Mouse (Mus musculus) layer of hippocampus, adult 2 months (tissue): ENCODE measurements around the gene Dop1b. TPM values are rescaled to one million over a fixed set of nuclear protein-coding genes. Genes with fewer than 3 reads are reported as not detected.
"Not testable (repeated sequence)": the region's sequence is repeated elsewhere in the genome, so short reads cannot be mapped to it uniquely, and the experiment has no call there.

ENCODE experiments used
- DNase-seq, 2 experiments: peaks; one replicate each; pipeline ENCODE4 v3.0.0; 2022; ENCODE audit warnings: low spot score in 2 of 2
- H3K27ac ChIP-seq: fragments of 200-600 bp; 2 replicates; pipeline ENCODE4 v1.8.1; 2022
- H3K4me3 ChIP-seq: fragments of 200-600 bp; 2 replicates; pipeline ENCODE4 v1.8.1; 2022; ENCODE audit warnings: mild to moderate bottlenecking
- CTCF ChIP-seq: fragments of 200-600 bp; conservative IDR thresholded peaks from 2 replicates; pipeline ENCODE4 v1.8.1; 2022; ENCODE audit warnings: antibody characterized with exemption, mild to moderate bottlenecking, moderate library complexity
- total RNA-seq, 2 experiments: library from RNA; stranded (reverse); gene quantifications; 2 replicates each; pipeline ENCODE4 v1.2.3; 2021

Gene Dop1b
- total RNA-seq, 2 experiments from 2014 or later, result 98.8 to 108 TPM

- not testable (repeated sequence) for H3K4me3 ChIP-seq, H3K27ac ChIP-seq, DNase-seq
- TF ChIP-seq CTCF, result peak; percentile 59
Observed at GRCm38 (mm10) chr16:93685783-93686182, 25.9 kb upstream of the Dop1b start.

DNA sequence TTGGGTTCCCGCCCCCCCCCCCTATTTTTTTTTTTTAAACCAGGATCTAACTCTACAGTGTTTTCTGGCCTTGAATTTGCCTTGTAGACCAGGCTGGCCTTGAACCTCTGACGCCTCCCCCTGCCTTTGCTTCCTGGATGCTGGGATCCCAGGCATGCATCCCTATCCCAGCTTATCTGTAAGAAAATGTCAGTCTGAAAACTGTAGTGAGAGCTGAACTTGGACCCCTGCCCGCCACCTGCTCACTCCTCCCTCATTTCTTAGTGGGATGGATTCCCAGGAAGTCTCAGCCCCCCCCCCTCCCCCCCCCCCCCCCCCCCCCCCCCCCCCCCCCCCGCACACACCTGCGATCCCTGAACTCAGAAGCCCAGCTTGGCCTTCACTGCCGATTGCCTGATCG is 25.3 kb upstream of the Dop1b start:
- DNase-seq, result no peak
- H3K4me3 ChIP-seq, result no peak overlapping the region
- H3K27ac ChIP-seq, result no peak overlapping the region
- no peak for TF ChIP-seq CTCF

DNA sequence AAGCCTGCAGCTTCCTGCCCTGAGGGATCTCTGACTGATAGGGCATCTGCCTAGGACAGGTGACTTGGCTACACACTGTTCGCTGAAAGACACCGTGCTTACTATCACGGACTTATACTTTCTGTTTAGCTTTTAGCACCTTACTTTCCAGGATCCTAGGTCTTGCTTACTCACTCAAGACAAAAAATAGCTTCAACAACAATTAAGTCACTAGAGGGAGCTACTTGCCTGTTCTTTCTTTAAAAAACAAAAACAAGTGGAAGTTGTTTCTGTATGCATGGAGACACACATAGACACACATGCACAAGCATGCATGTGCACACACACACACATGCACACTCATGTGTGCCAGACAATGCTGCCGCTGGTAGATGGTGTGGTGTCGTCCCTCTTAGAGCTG is 24.8 kb upstream of the Dop1b start:
- TF ChIP-seq CTCF, result peak; percentile 77
- Histone ChIP-seq H3K27ac (no peak overlapping the region), H3K4me3 (no peak overlapping the region)
- DNase-seq, result no peak

DNA sequence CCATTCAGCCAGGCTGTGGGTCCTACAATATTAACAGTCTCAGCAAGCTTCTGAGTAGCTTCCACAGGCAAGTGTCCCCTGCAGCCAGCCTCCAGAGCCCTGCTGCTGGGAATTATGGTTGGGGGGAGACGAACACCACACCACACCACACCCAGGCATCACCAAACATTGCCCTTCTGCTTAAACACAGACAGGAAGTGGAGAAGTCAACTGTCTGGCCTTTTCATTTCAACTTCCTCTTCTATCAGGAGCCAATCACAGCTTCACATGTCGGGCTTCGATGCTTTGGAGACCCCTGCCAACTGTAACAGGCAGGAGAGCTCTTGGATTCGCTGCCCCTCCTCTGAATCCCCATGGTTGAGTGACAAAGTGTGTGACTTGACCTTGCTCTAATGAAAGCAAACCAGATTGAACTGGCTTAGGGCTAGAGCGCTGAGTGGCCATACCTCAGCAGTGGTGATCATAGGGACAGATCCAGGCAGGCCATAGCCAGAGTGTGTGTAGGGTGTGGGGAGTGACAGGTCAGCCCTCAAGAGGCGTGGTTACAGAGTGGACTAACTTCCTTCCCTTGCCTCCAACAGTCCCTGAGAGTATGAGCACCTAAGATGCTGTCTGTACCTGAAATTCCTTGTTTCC is 20.4 kb upstream of the Dop1b start:
- TF ChIP-seq CTCF, result no peak
- H3K27ac ChIP-seq, result no peak overlapping the region
- no peak for DNase-seq
- no peak overlapping the region for H3K4me3 ChIP-seq

GRCm38 (mm10) chr16:93692744-93693143 is 19.0 kb upstream of the Dop1b start:
- Histone ChIP-seq H3K27ac (no peak overlapping the region), H3K4me3 (no peak overlapping the region)
- no peak for TF ChIP-seq CTCF
- DNase-seq, result no peak

- H3K27ac ChIP-seq, result no peak overlapping the region
- no peak for TF ChIP-seq CTCF
- no peak overlapping the region for H3K4me3 ChIP-seq
- no peak for DNase-seq
Observed at GRCm38 (mm10) chr16:93707116-93707515, 4.6 kb upstream of the Dop1b start.

DNA sequence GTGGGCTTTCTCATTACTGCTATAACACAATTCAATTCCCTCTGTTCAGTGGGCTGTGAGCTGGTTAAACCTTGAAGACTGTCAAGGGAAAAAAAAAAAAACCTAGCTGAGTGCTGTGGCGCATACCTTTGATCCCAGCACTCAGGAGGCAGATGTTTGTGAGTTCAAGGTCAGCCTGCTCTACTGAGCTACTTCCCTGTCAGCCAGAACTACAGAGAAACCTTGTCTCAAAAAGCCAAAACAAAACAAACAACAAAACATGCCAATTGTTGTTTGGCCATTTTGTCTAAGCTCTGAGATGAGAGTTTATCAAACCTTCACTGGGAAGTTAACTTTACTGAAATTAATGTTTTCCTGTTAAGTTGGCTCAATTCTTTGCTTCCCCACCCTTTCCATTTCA is 2.5 kb upstream of the Dop1b start:
- TF ChIP-seq CTCF, result no peak
- Histone ChIP-seq H3K4me3 (no peak overlapping the region), H3K27ac (no peak overlapping the region)
- no peak for DNase-seq

GRCm38 (mm10) chr16:93710924-93711323 is 780 bp upstream of the Dop1b start:
- peak; percentile 86 for TF ChIP-seq CTCF
- Histone ChIP-seq H3K27ac (peak overlapping the region; percentile 89), H3K4me3 (peak overlapping the region; percentile 99)
- DNase-seq, result peak; percentile 80

DNA sequence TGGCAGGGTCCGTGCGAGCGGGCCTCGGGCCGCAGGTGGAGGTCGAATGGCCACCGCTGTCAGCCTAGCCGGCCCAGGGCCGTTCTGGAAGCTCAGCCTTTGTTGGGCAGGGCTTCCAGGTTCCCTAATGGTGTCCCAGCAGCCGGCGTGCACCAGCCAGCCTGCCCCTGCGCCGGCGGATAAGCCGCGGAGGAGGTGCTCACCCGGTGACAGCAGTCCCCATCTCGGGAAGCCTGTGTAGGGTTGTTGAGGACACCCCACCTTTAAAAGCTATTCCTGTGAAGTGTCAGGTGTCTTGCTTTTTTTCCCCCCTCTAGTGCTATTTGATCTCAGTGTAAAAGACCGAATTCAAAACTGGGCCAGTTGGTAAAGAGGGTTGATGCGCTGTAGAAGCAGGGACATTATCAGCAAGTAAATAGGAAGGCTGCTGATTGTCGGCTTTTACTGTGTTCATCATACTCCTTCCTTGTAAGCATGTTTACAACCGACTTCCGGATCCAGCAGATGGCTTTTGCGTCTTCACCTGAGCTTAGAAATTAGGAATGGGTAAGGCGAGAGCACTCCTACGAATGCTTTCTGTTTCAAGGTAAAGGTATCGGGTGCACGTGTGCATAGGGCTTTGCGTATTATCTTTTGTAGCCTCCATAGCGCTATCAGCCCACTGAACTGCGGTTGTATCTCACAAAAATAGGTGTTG is 633 bp downstream of the Dop1b start:
- no peak for TF ChIP-seq CTCF
- peak in 1 of 2 experiments; percentile 46 for DNase-seq
- H3K4me3 ChIP-seq, result peak overlapping the region; percentile 99
- peak overlapping the region; percentile 97 for H3K27ac ChIP-seq

- Histone ChIP-seq H3K27ac (peak overlapping the region; percentile 97), H3K4me3 (peak overlapping the region; percentile 99)
- TF ChIP-seq CTCF, result no peak
- DNase-seq, result no peak
Observed at GRCm38 (mm10) chr16:93712966-93713365, 1.3 kb downstream of the Dop1b start.

GRCm38 (mm10) chr16:93714426-93714825 is 2.7 kb downstream of the Dop1b start:
- TF ChIP-seq CTCF, result no peak
- DNase-seq, result peak; percentile 28 to 54
- no peak overlapping the region for H3K27ac ChIP-seq
- H3K4me3 ChIP-seq, result no peak overlapping the region

DNA sequence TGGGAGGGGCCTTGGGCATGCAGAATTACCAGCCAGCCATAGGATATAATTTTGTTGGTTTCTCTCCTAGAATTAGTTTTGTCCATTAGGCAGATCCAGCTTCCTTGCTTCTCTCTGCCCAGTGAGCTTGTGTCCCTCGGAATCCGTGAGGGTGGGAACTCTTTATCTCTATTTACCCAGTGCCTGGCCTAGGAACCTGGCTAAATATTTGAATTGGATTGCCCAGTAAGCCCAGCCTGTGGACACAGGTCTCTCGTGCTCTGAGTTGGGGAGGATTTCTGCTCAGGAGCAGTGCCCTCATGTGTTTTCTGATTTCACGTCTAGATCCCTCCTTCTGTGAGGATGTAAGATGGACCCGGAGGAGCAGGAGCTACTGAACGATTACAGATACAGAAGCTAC is 4.1 kb downstream of the Dop1b start:
- Histone ChIP-seq H3K27ac (no peak overlapping the region), H3K4me3 (no peak overlapping the region)
- no peak for DNase-seq
- TF ChIP-seq CTCF, result no peak

GRCm38 (mm10) chr16:93717299-93717703 is 5.6 kb downstream of the Dop1b start:
- TF ChIP-seq CTCF, result no peak
- H3K27ac ChIP-seq, result peak overlapping the region; percentile 70

GRCm38 (mm10) chr16:93721771-93722170 is 10.1 kb downstream of the Dop1b start:
- no peak for DNase-seq
- no peak for TF ChIP-seq CTCF

More at GRCm38 (mm10) chr16:93717299-93717703, 5.6 kb downstream of the Dop1b start:
- DNase-seq, result peak; percentile 61 to 65
- H3K4me3 ChIP-seq, result no peak overlapping the region

More at GRCm38 (mm10) chr16:93721771-93722170, 10.1 kb downstream of the Dop1b start:
- Histone ChIP-seq H3K4me3 (no peak overlapping the region), H3K27ac (peak overlapping the region; percentile 37; the same call in 1 of the 2 replicates)
